Mouse (Mus musculus): ENCODE measurements around the gene Zglp1.

GRCm38 (mm10) chr9:21067006-21067684 is at the start of gene Zglp1:
- no peak for TF ChIP-seq CTCF (IDR thresholded peaks at IDR 0.05; ENCODE audit: low read depth)
- no peak for TF ChIP-seq EP300 (IDR thresholded peaks at IDR 0.05; ENCODE audit: low read depth)

Data from liver, postnatal 0 days (tissue).